Mouse (Mus musculus) ES-E14 (cell line): ENCODE measurements around the gene Slc17a5.

Source experiments
- HCFC1 ChIP-seq: IDR thresholded peaks from 2 replicates; pipeline ENCODE4 v1.6.1; 2012; ENCODE audit warnings: low read length, inconsistent platforms, borderline replicate concordance; ENCODE audit not compliant: insufficient read depth
- MAFK ChIP-seq: IDR thresholded peaks from 2 replicates; pipeline ENCODE4 v1.6.1; 2014; ENCODE audit warnings: mild to moderate bottlenecking, low read depth, low read length, inconsistent platforms; ENCODE audit not compliant: insufficient read depth
- ZNF384 ChIP-seq: IDR thresholded peaks from 2 replicates; pipeline ENCODE4 v1.6.1; 2012; ENCODE audit warnings: low read depth, low read length, inconsistent platforms

DNA sequence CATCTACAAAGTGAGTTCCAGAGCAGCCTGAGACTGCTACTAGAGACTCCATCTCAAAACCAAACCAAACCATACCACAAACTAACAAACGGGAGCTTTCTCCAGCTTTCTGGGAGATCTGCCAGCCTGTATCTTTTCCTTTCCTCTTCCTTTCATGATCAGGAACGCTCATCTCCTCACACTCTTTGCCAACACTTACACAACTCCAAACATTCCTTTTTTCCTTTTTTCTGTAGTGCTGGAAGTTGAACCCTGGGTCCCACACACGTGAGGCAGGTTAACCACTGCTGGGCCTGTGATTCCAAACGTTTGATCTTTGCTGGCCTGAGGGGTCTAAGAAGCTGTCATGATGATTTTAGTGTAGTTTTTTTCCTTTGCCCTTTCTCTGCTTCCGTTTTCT, 56.0 kb downstream of the Slc17a5 start:
- TF ChIP-seq HCFC1, result no peak
- no peak for TF ChIP-seq ZNF384
- TF ChIP-seq MAFK, result no peak
